Mouse (Mus musculus): Measurements from ENCODE around the gene Arrdc1.
A peak's percentile ranks its signal among the peaks of the same experiment; 100 is the strongest.

GRCm38 (mm10) chr2:24923561-24923960, 11.5 kb downstream of the Arrdc1 start:
- TF ChIP-seq CTCF (IDR thresholded peaks at IDR 0.05; ENCODE audit: low read depth, low read length) (peak; percentile 28), POLR2A (IDR thresholded peaks at IDR 0.05; ENCODE audit: extremely low read depth, insufficient read depth, low read length) (no peak)

Measured in liver, adult 2 months (tissue).